Mouse (Mus musculus): ENCODE measurements around the gene Gm17660.

- TF ChIP-seq CTCF (IDR thresholded peaks at IDR 0.05; ENCODE audit: low read depth) (no peak), EP300 (IDR thresholded peaks at IDR 0.05; ENCODE audit: low read depth) (no peak)
These were observed 21.1 kb downstream of the Gm17660 start for GRCm38 (mm10) chr5:104056295-104056694.
